Mouse (Mus musculus) limb, embryonic 10.5 days (tissue): ENCODE results near the gene Fbxl4. TPM values are rescaled to one million over a fixed set of nuclear protein-coding genes. Genes with fewer than 3 reads are reported as not detected.
"Not testable (repeated sequence)": the region's sequence is repeated elsewhere in the genome, so short reads cannot be mapped to it uniquely, and the experiment has no call there.

Experiments
- DNase-seq: peaks from one replicate; pipeline ENCODE4 v3.0.0-alpha.2; 2017; ENCODE audit warnings: low spot score
- H3K27ac ChIP-seq: fragments of 300-500 bp; sonication (generic); 2 replicates; pipeline ENCODE4 v1.5.1; 2016; ENCODE audit warnings: mild to moderate bottlenecking
- H3K27me3 ChIP-seq: fragments of 300-500 bp; sonication (generic); 2 replicates; pipeline ENCODE4 v1.6.1; 2016; ENCODE audit warnings: low read depth, mild to moderate bottlenecking; ENCODE audit not compliant: poor library complexity, severe bottlenecking
- H3K36me3 ChIP-seq: fragments of 300-500 bp; sonication (generic); 2 replicates; pipeline ENCODE4 v1.6.1; 2016; ENCODE audit warnings: mild to moderate bottlenecking, moderate library complexity
- H3K4me1 ChIP-seq: fragments of 300-500 bp; sonication (generic); 2 replicates; pipeline ENCODE4 v1.6.1; 2016
- H3K4me3 ChIP-seq: fragments of 300-500 bp; sonication (generic); 2 replicates; pipeline ENCODE4 v1.5.1; 2016; ENCODE audit warnings: mild to moderate bottlenecking, moderate library complexity
- H3K9me3 ChIP-seq: fragments of 300-500 bp; sonication (generic); replicated peaks from 2 replicates; pipeline ENCODE4 v1.6.1; 2016; ENCODE audit warnings: mild to moderate bottlenecking
- WGBS: fragments of 180-500 bp; shearing (Covaris S2); methylation state at CpG from one replicate; pipeline ENCODE4 v1.1.7; 2016; 5-methylcytosine and 5-hydroxymethylcytosine counted together
- polyA plus RNA-seq: library from polyadenylated mRNA; unstranded; fragments of >200 nt; fragmentation: Nextera tagmentation; extraction: Ambion mirVana; gene quantifications from 2 replicates; pipeline ENCODE4 v1.2.1, GENCODE M21; 2016

The Fbxl4 gene
- 5.8 and 7.0 TPM in 2 replicates for polyA plus RNA-seq

- peak within 1 kb of the TSS; percentile 81 for H3K4me3 ChIP-seq
- under 1% methylated on average over 49 of the region's 62 CpGs for WGBS
- DNase-seq: peak; percentile 93
- H3K27me3 ChIP-seq: no peaks in the 10 kb centered on the region
- no peaks in the 10 kb centered on the region for H3K36me3 ChIP-seq
- no peaks in the 10 kb centered on the region for H3K9me3 ChIP-seq
- peak within 1 kb of the TSS; percentile 96 for H3K27ac ChIP-seq
- peaks cover 11% of the 10 kb centered on the region for H3K4me1 ChIP-seq
Observed at GRCm38 (mm10) chr4:22357266-22357930, at the start of gene Fbxl4. Fbxl4 (plus strand) TSS chr4:22357543.

GRCm38 (mm10) chr4:22314564-22314963 is 42.8 kb upstream of the Fbxl4 start:
- no peaks in the 10 kb centered on the region for H3K36me3 ChIP-seq
- 90% methylated on average over 3 of the region's 3 CpGs for WGBS
- H3K4me3 ChIP-seq: no peak overlapping the region
- H3K27me3 ChIP-seq: no peaks in the 10 kb centered on the region
- DNase-seq: no peak
- no peaks in the 10 kb centered on the region for H3K9me3 ChIP-seq
- no peak overlapping the region for H3K27ac ChIP-seq
- no peaks in the 10 kb centered on the region for H3K4me1 ChIP-seq

GRCm38 (mm10) chr4:22342816-22343573 is 14.3 kb upstream of the Fbxl4 start:
- Histone ChIP-seq H3K27me3 (no peaks in the 10 kb centered on the region), H3K4me1 (no peaks in the 10 kb centered on the region), H3K36me3 (no peaks in the 10 kb centered on the region), H3K9me3 (no peaks in the 10 kb centered on the region), H3K4me3 (no peak overlapping the region), H3K27ac (no peak overlapping the region)
- WGBS: 85% methylated on average over 8 of the region's 8 CpGs
- DNase-seq: no peak

- not testable (repeated sequence) for H3K9me3 ChIP-seq, DNase-seq, H3K36me3 ChIP-seq, H3K27ac ChIP-seq, H3K4me3 ChIP-seq, H3K27me3 ChIP-seq, H3K4me1 ChIP-seq
- WGBS: 87% methylated on average over 4 of the region's 4 CpGs
Observed at GRCm38 (mm10) chr4:22349086-22349485, 8.3 kb upstream of the Fbxl4 start.

GRCm38 (mm10) chr4:22357931-22358300 is 573 bp downstream of the Fbxl4 start:
- no peaks in the 10 kb centered on the region for H3K27me3 ChIP-seq
- DNase-seq: no peak
- peak overlapping the region; percentile 81 for H3K4me3 ChIP-seq
- 12% methylated on average over 10 of the region's 10 CpGs for WGBS
- peaks cover 11% of the 10 kb centered on the region for H3K4me1 ChIP-seq
- no peaks in the 10 kb centered on the region for H3K9me3 ChIP-seq
- peak overlapping the region; percentile 96 for H3K27ac ChIP-seq
- no peaks in the 10 kb centered on the region for H3K36me3 ChIP-seq

- Histone ChIP-seq H3K27ac (no peak overlapping the region), H3K27me3 (no peaks in the 10 kb centered on the region), H3K9me3 (no peaks in the 10 kb centered on the region), H3K4me3 (peak overlapping the region; percentile 81), H3K4me1 (peaks cover 11% of the 10 kb centered on the region), H3K36me3 (no peaks in the 10 kb centered on the region)
- DNase-seq: no peak
- WGBS: 88% methylated on average over 10 of the region's 10 CpGs
Observed at GRCm38 (mm10) chr4:22358487-22358886, 1.1 kb downstream of the Fbxl4 start.

GRCm38 (mm10) chr4:22367368-22367767 is 10.0 kb downstream of the Fbxl4 start:
- Histone ChIP-seq H3K9me3 (no peaks in the 10 kb centered on the region), H3K27ac (no peak overlapping the region), H3K4me1 (no peaks in the 10 kb centered on the region), H3K4me3 (no peak overlapping the region), H3K36me3 (no peaks in the 10 kb centered on the region), H3K27me3 (no peaks in the 10 kb centered on the region)
- DNase-seq: no peak
- WGBS: 63% methylated on average over 5 of the region's 5 CpGs

GRCm38 (mm10) chr4:22378516-22378915 is 21.2 kb downstream of the Fbxl4 start:
- Histone ChIP-seq H3K4me3 (no peak overlapping the region), H3K27me3 (no peaks in the 10 kb centered on the region), H3K9me3 (no peaks in the 10 kb centered on the region), H3K27ac (no peak overlapping the region), H3K36me3 (0 out of 2 replicates have a peak, but pooled peaks cover 3% of the 10 kb centered on the region), H3K4me1 (no peaks in the 10 kb centered on the region)
- WGBS: 69% methylated on average over 1 of the region's 1 CpGs
- no peak for DNase-seq

GRCm38 (mm10) chr4:22380646-22381045 is 23.3 kb downstream of the Fbxl4 start:
- no peak overlapping the region for H3K4me3 ChIP-seq
- no peaks in the 10 kb centered on the region for H3K27me3 ChIP-seq
- no peak for DNase-seq
- no peaks in the 10 kb centered on the region for H3K4me1 ChIP-seq
- WGBS: 70% methylated on average over 6 of the region's 6 CpGs
- H3K9me3 ChIP-seq: no peaks in the 10 kb centered on the region
- H3K36me3 ChIP-seq: 0 out of 2 replicates have a peak, but pooled peaks cover 3% of the 10 kb centered on the region
- H3K27ac ChIP-seq: no peak overlapping the region

- no peaks in the 10 kb centered on the region for H3K4me1 ChIP-seq
- no peaks in the 10 kb centered on the region for H3K36me3 ChIP-seq
- H3K27me3 ChIP-seq: no peaks in the 10 kb centered on the region
- DNase-seq: no peak
- no peak overlapping the region for H3K27ac ChIP-seq
- H3K9me3 ChIP-seq: no peaks in the 10 kb centered on the region
- WGBS: 95% methylated on average over 1 of the region's 1 CpGs
- no peak overlapping the region for H3K4me3 ChIP-seq
Observed at GRCm38 (mm10) chr4:22383528-22384265, 26.4 kb downstream of the Fbxl4 start.

GRCm38 (mm10) chr4:22390045-22390444 is 32.7 kb downstream of the Fbxl4 start:
- Histone ChIP-seq H3K27me3 (no peaks in the 10 kb centered on the region), H3K4me3 (no peak overlapping the region), H3K9me3 (no peaks in the 10 kb centered on the region), H3K27ac (no peak overlapping the region), H3K36me3 (no peaks in the 10 kb centered on the region), H3K4me1 (no peaks in the 10 kb centered on the region)
- DNase-seq: no peak
- WGBS: 65% methylated on average over 7 of the region's 7 CpGs

- Histone ChIP-seq H3K27me3 (no peaks in the 10 kb centered on the region), H3K9me3 (no peaks in the 10 kb centered on the region)
- DNase-seq: no peak
Observed at GRCm38 (mm10) chr4:22392777-22393473, 35.6 kb downstream of the Fbxl4 start.

More at GRCm38 (mm10) chr4:22392777-22393473, 35.6 kb downstream of the Fbxl4 start:
- no peak overlapping the region for H3K4me3 ChIP-seq
- no peak overlapping the region for H3K27ac ChIP-seq
- H3K4me1 ChIP-seq: no peaks in the 10 kb centered on the region
- H3K36me3 ChIP-seq: 0 out of 2 replicates have a peak, but pooled peaks cover 2% of the 10 kb centered on the region
- whole genome bisulfite sequencing: 87% methylated on average over 13 of the region's 13 CpGs
